Mouse (Mus musculus): ENCODE measurements around the gene Nxnl1. TPM values are rescaled to one million over a fixed set of nuclear protein-coding genes. Genes with fewer than 3 reads are reported as not detected.
"Not testable (repeated sequence)": the region's sequence is repeated elsewhere in the genome, so short reads cannot be mapped to it uniquely, and the experiment has no call there.

Nxnl1 gene
- polyA plus RNA-seq, 1 experiment from 2014 or later = not detected

GRCm38 (mm10) chr8:71525226-71526050, 41.0 kb downstream of the Nxnl1 start, which contains the start of gene Ccdc194:
Gene Ccdc194, minus strand, starts transcription at chr8:71525711.
- H3K4me1 ChIP-seq = peaks cover 4% of the 10 kb centered on the region; the same call in 1 of the 2 replicates
- H3K27me3 ChIP-seq (replicated peaks) = peaks cover 52% of the 10 kb centered on the region
- peak within 1 kb of the TSS; percentile 10; the same call in 1 of the 2 replicates for H3K9ac ChIP-seq
- WGBS = 6% methylated on average over 46 of the region's 46 CpGs
- no peaks in the 10 kb centered on the region for H3K36me3 ChIP-seq
- no peak within 1 kb of the TSS for H3K27ac ChIP-seq
- 0 out of 2 replicates have a peak within 1 kb of the TSS, but pooled peaks have one; percentile 5 for H3K4me3 ChIP-seq
- H3K4me2 ChIP-seq (replicated peaks) = peak within 1 kb of the TSS; percentile 34
- H3K9me3 ChIP-seq = no peaks in the 10 kb centered on the region
- no peak for ATAC-seq (ENCODE audit: low FRiP score, low read depth)

- WGBS = 6% methylated on average over 17 of the region's 17 CpGs
These were observed 44.8 kb downstream of the Nxnl1 start for GRCm38 (mm10) chr8:71521634-71522033.

GRCm38 (mm10) chr8:71519037-71519825, 47.2 kb downstream of the Nxnl1 start:
- 47% methylated on average over 10 of the region's 10 CpGs for WGBS
- H3K27me3 ChIP-seq (replicated peaks) = peaks cover 15% of the 10 kb centered on the region
- H3K27ac ChIP-seq; H3K9me3 ChIP-seq; H3K4me1 ChIP-seq; H3K36me3 ChIP-seq; H3K9ac ChIP-seq; H3K4me3 ChIP-seq; H3K4me2 ChIP-seq (replicated peaks); ATAC-seq (ENCODE audit: low FRiP score, low read depth): not testable (repeated sequence)

More at GRCm38 (mm10) chr8:71521634-71522033, 44.8 kb downstream of the Nxnl1 start:
- Histone ChIP-seq H3K27ac (no peak overlapping the region), H3K9ac (no peak overlapping the region), H3K4me2 (replicated peaks) (peak overlapping the region; percentile 10; the same call in 1 of the 2 replicates), H3K36me3 (no peaks in the 10 kb centered on the region), H3K27me3 (replicated peaks) (peaks cover 39% of the 10 kb centered on the region), H3K4me1 (peaks cover 6% of the 10 kb centered on the region), H3K9me3 (no peaks in the 10 kb centered on the region), H3K4me3 (no peak overlapping the region)
- peak; percentile 68 for ATAC-seq (ENCODE audit: low FRiP score, low read depth)

- Histone ChIP-seq H3K9me3 (no peaks in the 10 kb centered on the region), H3K4me1 (peaks cover 3% of the 10 kb centered on the region; the same call in 1 of the 2 replicates), H3K4me3 (no peak overlapping the region), H3K27ac (no peak overlapping the region), H3K9ac (no peak overlapping the region), H3K27me3 (replicated peaks) (no peaks in the 10 kb centered on the region), H3K36me3 (no peaks in the 10 kb centered on the region), H3K4me2 (replicated peaks) (no peak overlapping the region)
- WGBS = 16% methylated on average over 6 of the region's 6 CpGs
- ATAC-seq (ENCODE audit: low FRiP score, low read depth) = no peak
These were observed 49.6 kb downstream of the Nxnl1 start for GRCm38 (mm10) chr8:71516786-71517185.

- H3K4me1 ChIP-seq = peaks cover 3% of the 10 kb centered on the region; the same call in 1 of the 2 replicates
- H3K36me3 ChIP-seq = no peaks in the 10 kb centered on the region
- no peak overlapping the region for H3K27ac ChIP-seq
- H3K4me3 ChIP-seq = no peak overlapping the region
- H3K9me3 ChIP-seq = no peaks in the 10 kb centered on the region
- ATAC-seq (ENCODE audit: low FRiP score, low read depth) = no peak
- H3K27me3 ChIP-seq (replicated peaks) = peaks cover 3% of the 10 kb centered on the region
- WGBS = 71% methylated on average over 5 of the region's 5 CpGs
- H3K4me2 ChIP-seq (replicated peaks) = no peak overlapping the region
- no peak overlapping the region for H3K9ac ChIP-seq
These were observed 51.4 kb downstream of the Nxnl1 start for GRCm38 (mm10) chr8:71515043-71515442.

- Histone ChIP-seq H3K27me3 (replicated peaks) (peaks cover 20% of the 10 kb centered on the region), H3K9me3 (no peaks in the 10 kb centered on the region), H3K9ac (no peak overlapping the region), H3K27ac (no peak overlapping the region), H3K36me3 (no peaks in the 10 kb centered on the region), H3K4me1 (peaks cover 3% of the 10 kb centered on the region; the same call in 1 of the 2 replicates), H3K4me3 (no peak overlapping the region), H3K4me2 (replicated peaks) (no peak overlapping the region)
- WGBS = 76% methylated on average over 15 of the region's 15 CpGs
- ATAC-seq (ENCODE audit: low FRiP score, low read depth) = no peak
These were observed 53.2 kb downstream of the Nxnl1 start for GRCm38 (mm10) chr8:71513018-71513754.

GRCm38 (mm10) chr8:71511644-71512043, 54.8 kb downstream of the Nxnl1 start, which contains the start of gene Plvap:
Gene Plvap, minus strand, starts transcription at chr8:71511752.
- Histone ChIP-seq H3K4me1 (peaks cover 11% of the 10 kb centered on the region; the same call in 1 of the 2 replicates), H3K4me3 (peak within 1 kb of the TSS; percentile 4; the same call in 1 of the 2 replicates), H3K36me3 (no peaks in the 10 kb centered on the region), H3K9me3 (no peaks in the 10 kb centered on the region), H3K27me3 (replicated peaks) (peaks cover 35% of the 10 kb centered on the region), H3K27ac (no peak within 1 kb of the TSS), H3K9ac (no peak within 1 kb of the TSS), H3K4me2 (replicated peaks) (no peak within 1 kb of the TSS; the same call in 1 of the 2 replicates)
- 61% methylated on average over 14 of the region's 14 CpGs for WGBS
- no peak for ATAC-seq (ENCODE audit: low FRiP score, low read depth)

Other genes with a start within 250 kb of the Nxnl1 start
- 82.8 and 91.6 TPM in 2 replicates for gene Use1, start 199.8 kb downstream of the Nxnl1 start, polyA plus RNA-seq (2016; fragmentation: Nextera tagmentation; extraction: Ambion mirVana)
- 5.3 and 5.7 TPM in 2 replicates for gene Ocel1, start 195.3 kb downstream of the Nxnl1 start, polyA plus RNA-seq (2016; fragmentation: Nextera tagmentation; extraction: Ambion mirVana)
- gene Nr2f6, start 184.6 kb downstream of the Nxnl1 start, polyA plus RNA-seq (2016; fragmentation: Nextera tagmentation; extraction: Ambion mirVana) = 61.5 and 67.0 TPM in 2 replicates
- 6.0 and 6.8 TPM in 2 replicates for gene Ushbp1, start 170.8 kb downstream of the Nxnl1 start, polyA plus RNA-seq (2016; fragmentation: Nextera tagmentation; extraction: Ambion mirVana)
- 95.6 and 100 TPM in 2 replicates for gene Babam1, start 169.7 kb downstream of the Nxnl1 start, polyA plus RNA-seq (2016; fragmentation: Nextera tagmentation; extraction: Ambion mirVana)
- gene Ankle1, start 160.6 kb downstream of the Nxnl1 start, polyA plus RNA-seq (2016; fragmentation: Nextera tagmentation; extraction: Ambion mirVana) = 24.0 and 26.6 TPM in 2 replicates
- 121 and 128 TPM in 2 replicates for gene Abhd8, start 102.9 kb downstream of the Nxnl1 start, polyA plus RNA-seq (2016; fragmentation: Nextera tagmentation; extraction: Ambion mirVana)
- 234 and 246 TPM in 2 replicates for gene Mrpl34, start 101.6 kb downstream of the Nxnl1 start, polyA plus RNA-seq (2016; fragmentation: Nextera tagmentation; extraction: Ambion mirVana)
- gene Dda1, start 97.4 kb downstream of the Nxnl1 start, polyA plus RNA-seq (2016; fragmentation: Nextera tagmentation; extraction: Ambion mirVana) = 189 and 194 TPM in 2 replicates
- 19.7 and 23.7 TPM in 2 replicates for gene Ano8, start 80.6 kb downstream of the Nxnl1 start, polyA plus RNA-seq (2016; fragmentation: Nextera tagmentation; extraction: Ambion mirVana)
- gene Gtpbp3, start 78.5 kb downstream of the Nxnl1 start, polyA plus RNA-seq (2016; fragmentation: Nextera tagmentation; extraction: Ambion mirVana) = 13.6 and 16.3 TPM in 2 replicates
- 41.7 and 48.7 TPM in 2 replicates for gene Plvap, start 54.8 kb downstream of the Nxnl1 start, polyA plus RNA-seq (2016; fragmentation: Nextera tagmentation; extraction: Ambion mirVana)
- 0.10 and 0.24 TPM in 2 replicates for gene Ccdc194, start 40.9 kb downstream of the Nxnl1 start, polyA plus RNA-seq (2016; fragmentation: Nextera tagmentation; extraction: Ambion mirVana)
- gene Bst2, start 29.1 kb downstream of the Nxnl1 start, polyA plus RNA-seq (2016; fragmentation: Nextera tagmentation; extraction: Ambion mirVana) = 13.8 and 16.4 TPM in 2 replicates
- gene Mvb12a, start 23.7 kb downstream of the Nxnl1 start, polyA plus RNA-seq (2016; fragmentation: Nextera tagmentation; extraction: Ambion mirVana) = 62.6 and 65.8 TPM in 2 replicates
- gene Tmem221, start 7.7 kb downstream of the Nxnl1 start, polyA plus RNA-seq (2016; fragmentation: Nextera tagmentation; extraction: Ambion mirVana) = 0.11 and 0.13 TPM in 2 replicates
- gene Slc27a1, start 2.3 kb upstream of the Nxnl1 start, polyA plus RNA-seq (2016; fragmentation: Nextera tagmentation; extraction: Ambion mirVana) = 46.1 and 46.5 TPM in 2 replicates
- 198 and 217 TPM in 2 replicates for gene Pgls, start 25.6 kb upstream of the Nxnl1 start, polyA plus RNA-seq (2016; fragmentation: Nextera tagmentation; extraction: Ambion mirVana)
- gene Fam129c, start 31.0 kb upstream of the Nxnl1 start, polyA plus RNA-seq (2016; fragmentation: Nextera tagmentation; extraction: Ambion mirVana) = 4.9 and 6.1 TPM in 2 replicates
- 60.9 and 67.2 TPM in 2 replicates for gene Colgalt1, start 44.4 kb upstream of the Nxnl1 start, polyA plus RNA-seq (2016; fragmentation: Nextera tagmentation; extraction: Ambion mirVana)
- gene Unc13a, start 105.2 kb upstream of the Nxnl1 start, polyA plus RNA-seq (2016; fragmentation: Nextera tagmentation; extraction: Ambion mirVana) = 16.3 and 16.7 TPM in 2 replicates
- gene Jak3, start 109.7 kb upstream of the Nxnl1 start, polyA plus RNA-seq (2016; fragmentation: Nextera tagmentation; extraction: Ambion mirVana) = 3.8 and 4.2 TPM in 2 replicates
- gene Insl3, start 122.6 kb upstream of the Nxnl1 start, polyA plus RNA-seq (2016; fragmentation: Nextera tagmentation; extraction: Ambion mirVana) = 1.2 TPM in 1 of 2 replicates, not detected in the other
- 0.54 and 0.67 TPM in 2 replicates for gene B3gnt3, start 135.2 kb upstream of the Nxnl1 start, polyA plus RNA-seq (2016; fragmentation: Nextera tagmentation; extraction: Ambion mirVana)
- 34.4 and 38.4 TPM in 2 replicates for gene Fcho1, start 159.1 kb upstream of the Nxnl1 start, polyA plus RNA-seq (2016; fragmentation: Nextera tagmentation; extraction: Ambion mirVana)

Data from neural tube, embryonic 12.5 days (tissue).